Mouse (Mus musculus): Measurements from ENCODE around the gene Gpr83.

The Gpr83 gene

DNA sequence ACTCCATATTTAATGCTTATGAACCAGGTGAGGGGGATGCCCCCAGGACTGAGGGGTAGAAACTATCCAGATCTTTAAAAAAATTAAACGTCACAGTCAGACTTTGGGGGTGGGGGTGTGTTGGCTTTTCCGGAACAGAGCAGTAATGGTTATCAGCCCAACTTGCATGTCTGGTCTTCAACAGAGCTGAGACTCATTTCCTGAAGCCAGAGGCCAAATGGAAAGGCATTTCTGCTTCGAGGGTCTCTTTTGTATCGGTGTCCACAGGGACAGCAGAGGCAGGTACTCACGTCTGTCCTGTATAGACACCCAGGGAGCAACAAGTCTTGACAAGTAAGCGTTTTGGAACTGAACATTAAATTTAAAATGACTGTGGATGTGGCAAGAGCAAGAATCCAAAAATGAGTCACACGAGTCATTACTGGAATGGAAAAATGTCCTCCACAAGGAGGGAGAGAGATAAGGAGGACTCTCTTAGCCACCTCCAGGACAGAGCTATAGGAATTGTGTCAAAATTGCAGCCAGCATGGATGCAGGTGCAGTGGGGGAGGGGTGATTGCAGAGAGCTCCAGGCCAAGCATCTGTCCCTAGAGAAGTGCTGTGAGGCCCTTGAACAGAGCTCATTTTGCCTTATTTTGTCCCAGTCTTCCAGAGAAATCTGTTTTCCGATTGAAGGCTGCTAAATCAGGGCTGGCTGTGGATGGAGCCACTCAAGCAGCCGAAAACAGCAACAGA lies 44.9 kb downstream of the Gpr83 start:
- DNase-seq (ENCODE audit: low read depth, low spot score): no peak

DNA sequence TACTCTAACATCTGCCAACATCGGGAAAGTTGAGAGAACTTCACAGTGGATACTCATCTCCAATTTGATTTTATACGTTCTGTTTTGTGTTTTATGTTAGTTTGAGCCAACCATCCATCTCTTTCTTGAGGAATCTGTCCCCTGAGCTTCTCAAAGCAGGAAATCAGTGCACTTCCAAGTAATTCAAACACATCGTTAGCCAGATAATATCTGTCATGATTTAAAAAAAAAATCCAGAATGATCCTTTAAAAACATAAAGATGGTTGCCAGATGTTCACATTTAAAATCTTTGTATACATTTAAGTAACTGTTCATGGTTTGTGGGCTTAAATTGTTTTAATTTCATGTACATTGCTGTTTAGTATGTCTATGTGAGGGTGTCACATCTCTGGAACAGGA lies 45.9 kb downstream of the Gpr83 start:
- DNase-seq (ENCODE audit: low read depth, low spot score): no peak

DNA sequence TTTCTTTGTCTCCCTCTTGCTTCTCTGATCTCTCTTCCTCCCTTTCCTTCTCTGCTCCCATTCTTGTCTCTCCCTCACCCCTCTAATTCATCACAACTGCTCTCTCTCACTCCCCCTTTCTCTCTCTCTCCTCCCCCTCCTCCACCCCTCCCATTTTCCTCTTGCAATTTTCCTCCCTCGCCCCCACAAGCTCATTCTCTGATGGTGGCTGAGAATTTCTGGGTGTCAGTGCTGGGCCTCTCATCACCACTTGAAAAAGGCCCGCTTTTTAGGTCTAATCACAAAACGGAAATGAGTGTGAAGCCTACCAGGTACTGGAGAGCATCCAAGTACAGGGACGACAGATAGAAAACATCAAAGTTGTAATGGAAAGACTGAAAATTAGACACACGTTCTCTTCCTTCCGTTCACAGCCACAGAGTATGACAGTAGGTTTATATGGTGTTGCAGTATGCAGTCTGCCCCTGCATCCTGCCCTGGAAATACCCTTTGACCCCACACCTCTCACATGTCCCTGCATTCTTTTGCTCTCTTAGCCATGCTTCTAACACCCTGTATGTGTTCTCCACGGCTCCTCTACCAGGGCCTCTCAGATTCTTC lies 47.9 kb downstream of the Gpr83 start:
- DNase-seq (ENCODE audit: low read depth, low spot score): no peak

DNA sequence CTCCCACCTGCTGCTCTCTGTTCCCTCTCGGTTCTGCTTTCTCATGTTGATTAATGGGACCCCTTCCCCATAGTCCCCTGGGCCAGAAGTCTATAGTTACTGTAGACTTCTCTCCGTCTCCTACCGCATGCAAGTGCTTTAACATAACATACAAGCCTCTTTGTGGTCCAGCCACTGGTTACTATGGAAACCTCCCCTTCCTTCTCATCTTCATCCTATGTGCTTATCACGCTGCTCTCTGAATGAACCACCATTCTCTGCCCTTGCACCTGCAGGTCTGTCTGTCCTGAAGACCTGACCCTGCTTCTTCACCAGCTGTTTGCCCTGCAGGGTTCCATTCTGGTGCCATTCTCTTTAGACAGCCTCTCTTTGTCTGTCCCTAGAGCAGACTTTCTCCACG lies 50.0 kb downstream of the Gpr83 start:
- no peak for DNase-seq (ENCODE audit: low read depth, low spot score)

DNA sequence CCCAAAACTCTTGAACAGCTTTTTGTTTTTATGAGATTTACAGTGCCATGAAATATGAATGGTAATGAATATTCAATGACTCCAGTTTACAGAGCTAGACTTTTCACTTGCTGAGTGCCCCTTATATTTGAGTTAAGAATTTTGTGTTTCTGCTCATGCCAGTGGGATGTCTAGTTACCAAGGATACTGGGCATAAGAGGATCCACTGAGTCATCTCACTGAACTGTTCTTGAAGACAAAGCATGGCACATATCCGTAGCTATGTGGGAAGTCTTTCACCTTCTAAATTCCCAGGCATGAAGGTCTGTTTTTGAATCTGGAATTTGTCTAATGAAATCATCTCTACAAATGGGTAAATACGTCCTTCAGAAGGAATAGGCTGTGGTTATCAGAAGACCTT lies 52.0 kb downstream of the Gpr83 start:
- DNase-seq (ENCODE audit: low read depth, low spot score): no peak

DNA sequence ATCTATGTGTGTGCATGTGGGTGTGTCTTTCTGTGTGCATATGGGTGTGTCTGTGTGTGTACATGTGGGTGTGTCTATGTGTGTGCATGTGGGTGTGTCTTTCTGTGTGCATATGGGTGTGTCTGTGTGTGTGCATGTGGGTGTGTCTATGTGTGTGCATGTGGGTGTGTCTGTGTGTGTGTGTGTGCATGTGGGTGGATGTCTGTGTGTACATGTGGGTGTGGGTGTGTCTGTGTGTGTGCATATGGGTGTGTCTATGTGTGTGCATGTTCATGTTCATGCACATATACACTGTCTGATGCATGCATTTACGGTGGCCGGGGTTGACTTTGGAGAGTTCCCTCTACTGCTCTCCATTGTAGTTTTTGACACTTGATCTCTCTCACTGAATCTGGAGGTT lies 57.7 kb downstream of the Gpr83 start:
- no peak for DNase-seq (ENCODE audit: low read depth, low spot score)

DNA sequence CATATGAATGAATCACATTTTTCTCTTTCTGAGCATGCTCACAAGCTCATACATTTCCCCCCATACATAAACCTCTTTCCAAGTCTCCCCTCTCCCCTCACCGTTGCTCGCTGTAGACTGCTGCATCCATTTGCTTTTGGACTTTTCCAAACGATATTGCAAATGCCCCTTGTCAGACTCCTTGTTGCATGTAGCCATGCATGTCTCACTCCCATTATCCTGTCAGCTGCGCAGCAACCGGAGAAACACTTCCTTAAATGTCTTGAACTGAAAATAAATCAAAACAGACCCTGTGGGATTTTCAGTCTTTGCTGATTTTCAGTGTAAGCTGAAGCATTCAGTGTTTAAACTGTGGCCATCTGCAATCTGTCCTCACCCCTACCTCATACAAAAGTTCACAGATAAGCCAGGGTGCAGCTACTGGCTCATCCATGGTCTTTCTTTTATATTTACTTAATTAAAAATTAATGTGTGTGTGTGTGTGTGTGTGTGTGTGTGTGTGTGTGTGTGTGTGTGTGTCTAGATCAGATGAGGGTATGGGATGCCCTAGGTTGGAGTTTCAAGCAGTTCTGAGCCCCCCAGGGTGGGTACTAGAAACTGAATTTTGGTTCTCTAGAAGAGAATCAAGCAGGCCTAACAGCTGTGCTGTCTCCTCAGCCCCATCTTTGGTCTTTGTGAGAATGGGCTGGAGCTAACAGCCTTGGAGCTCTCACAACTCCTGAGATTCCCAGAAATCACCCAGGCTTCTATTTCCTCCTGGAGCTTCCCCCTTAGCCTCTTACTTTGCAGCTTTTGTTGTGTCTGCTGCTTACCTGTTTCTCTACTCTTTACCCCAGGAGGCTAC lies 59.0 kb downstream of the Gpr83 start:
- DNase-seq (ENCODE audit: low read depth, low spot score): no peak

All from embryo, embryonic 11.5 days (tissue).